Mouse (Mus musculus) liver, embryonic 15.5 days (tissue): ENCODE data around the gene Tanc2. TPM values are rescaled to one million over a fixed set of nuclear protein-coding genes. Genes with fewer than 3 reads are reported as not detected.

ENCODE experiments used
- microRNA-seq: library from miRNA; unstranded; fragments of <30 nt; microRNA quantifications from one replicate; pipeline ENCODE4, GENCODE M21; 2016
- polyA plus RNA-seq: library from polyadenylated mRNA; unstranded; fragments of >200 nt; fragmentation: Nextera tagmentation; extraction: Ambion mirVana; gene quantifications from 2 replicates; pipeline ENCODE4 v1.2.1, GENCODE M21; 2015

The Tanc2 gene
- polyA plus RNA-seq, 1 experiment from 2014 or later = 1.2 TPM

Small RNA genes lying within 50 kb of the gene (microRNA-seq; reads per million reads assigned to microRNA genes)
- not detected for gene Gm23990

Other genes starting within 250 kb of the Tanc2 start
- not detected in 2 replicates for gene March10, start 133.3 kb upstream of the Tanc2 start, polyA plus RNA-seq